Mouse (Mus musculus) frontal cortex, adult (tissue): ENCODE data around the gene Spem1.
"Not testable (repeated sequence)": the region's sequence is repeated elsewhere in the genome, so short reads cannot be mapped to it uniquely, and the experiment has no call there.

Experiments used
- ATAC-seq: cut with Nextera tagmentation; 2 replicates; pipeline ENCODE4 v1.9.2; 2017; ENCODE audit warnings: mild to moderate bottlenecking, moderate library complexity, mixed read lengths; ENCODE audit not compliant: low TSS enrichment

Spem1 gene

DNA sequence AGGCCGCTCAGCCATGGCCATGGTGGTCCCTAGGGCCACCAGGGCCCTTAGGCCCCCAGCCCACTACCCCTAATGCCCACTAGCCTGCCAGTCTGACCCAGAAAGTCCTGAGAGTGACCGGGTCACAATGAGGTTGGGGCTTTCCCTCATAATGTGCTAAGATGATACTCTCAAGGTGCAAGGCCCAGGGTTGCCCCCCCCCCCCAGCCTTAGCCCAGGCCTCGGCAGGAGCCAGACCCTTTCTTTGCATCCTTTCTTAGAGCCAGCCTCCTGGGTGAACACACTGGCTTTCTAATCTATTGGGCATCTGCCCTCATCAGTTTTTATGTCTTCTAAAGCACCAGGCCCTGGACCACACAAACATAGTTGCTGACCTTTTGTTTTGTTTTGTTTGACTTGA lies at the start of gene Spem1:
Gene Spem1, minus strand, starts transcription at position 101 of the 400 bp plus-strand sequence.
- ATAC-seq, result no peak

DNA sequence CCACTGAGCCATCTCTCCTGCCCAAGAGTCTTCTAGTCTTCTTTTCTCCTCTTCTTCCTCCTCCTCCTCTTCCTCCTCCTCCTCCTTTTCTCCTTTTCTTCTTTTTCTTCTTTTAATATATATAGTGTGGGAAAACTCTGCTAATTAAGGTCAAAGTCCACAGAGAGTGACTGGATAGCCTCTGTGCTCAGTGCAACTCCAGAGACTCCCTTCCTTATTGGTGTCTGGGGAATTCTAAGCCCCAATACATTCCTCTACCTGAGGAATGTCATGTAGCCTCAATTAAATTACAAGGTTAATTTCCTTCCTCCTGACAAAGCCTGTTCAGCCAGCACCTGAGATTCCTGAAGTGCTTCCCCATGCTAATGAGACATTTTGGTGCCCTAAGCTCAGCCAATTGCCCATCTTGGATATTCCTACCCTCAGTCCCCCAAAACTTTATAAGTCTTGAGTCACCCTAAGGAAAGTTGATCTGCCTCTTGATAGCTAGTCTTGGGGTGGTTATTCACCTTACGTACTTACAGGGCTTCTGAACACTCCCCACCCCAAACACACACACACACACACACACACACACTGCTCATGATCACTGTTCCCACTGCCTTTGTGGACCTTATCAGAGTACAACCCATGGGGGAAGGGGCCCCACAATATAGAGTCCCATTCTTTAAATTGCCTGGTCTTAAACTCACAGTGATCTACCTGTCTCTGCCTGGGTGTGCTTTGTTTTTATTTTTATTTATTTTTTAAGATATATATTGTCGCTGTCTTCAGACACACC lies 48.5 kb upstream of the Spem1 start:
- ATAC-seq, result no peak

DNA sequence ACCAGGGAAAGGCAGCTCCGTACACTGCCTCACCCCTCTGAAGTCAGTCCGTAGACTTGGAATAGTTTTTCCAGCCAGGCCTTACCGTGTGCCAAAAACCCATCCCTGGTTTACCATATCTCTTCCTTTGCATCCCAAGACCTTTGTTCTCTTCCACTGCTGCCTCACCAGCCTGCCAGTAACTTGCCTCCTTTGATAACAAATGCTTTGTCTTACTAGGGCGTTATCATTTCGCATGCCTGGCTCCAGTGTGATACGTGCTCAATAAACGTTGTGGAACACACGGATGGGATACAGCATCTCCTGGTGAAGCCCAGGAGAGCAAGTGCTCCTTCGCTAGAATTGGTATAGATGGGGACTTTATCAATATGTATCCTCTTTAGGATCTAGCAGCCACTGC lies 45.4 kb upstream of the Spem1 start:
- no peak for ATAC-seq

DNA sequence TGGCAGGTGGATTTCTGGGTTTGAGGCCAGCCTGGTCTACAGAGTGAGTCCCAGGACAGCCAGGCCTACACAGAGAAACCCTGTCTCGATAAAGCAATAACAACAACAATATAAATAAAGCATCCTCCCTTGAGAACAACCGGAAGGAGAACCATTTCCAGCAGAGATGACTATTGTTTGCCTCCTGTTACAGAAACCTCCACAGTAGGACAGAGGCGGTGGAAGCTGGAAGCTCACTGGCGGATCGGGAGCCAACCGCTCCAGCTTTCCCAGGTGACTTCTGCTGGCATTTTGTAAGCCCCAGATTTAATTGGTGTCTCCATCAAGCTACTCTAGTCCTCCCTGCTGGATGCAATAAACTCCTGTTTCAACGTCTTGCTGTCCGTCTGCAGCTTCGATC lies 43.6 kb upstream of the Spem1 start:
- ATAC-seq, result no peak

DNA sequence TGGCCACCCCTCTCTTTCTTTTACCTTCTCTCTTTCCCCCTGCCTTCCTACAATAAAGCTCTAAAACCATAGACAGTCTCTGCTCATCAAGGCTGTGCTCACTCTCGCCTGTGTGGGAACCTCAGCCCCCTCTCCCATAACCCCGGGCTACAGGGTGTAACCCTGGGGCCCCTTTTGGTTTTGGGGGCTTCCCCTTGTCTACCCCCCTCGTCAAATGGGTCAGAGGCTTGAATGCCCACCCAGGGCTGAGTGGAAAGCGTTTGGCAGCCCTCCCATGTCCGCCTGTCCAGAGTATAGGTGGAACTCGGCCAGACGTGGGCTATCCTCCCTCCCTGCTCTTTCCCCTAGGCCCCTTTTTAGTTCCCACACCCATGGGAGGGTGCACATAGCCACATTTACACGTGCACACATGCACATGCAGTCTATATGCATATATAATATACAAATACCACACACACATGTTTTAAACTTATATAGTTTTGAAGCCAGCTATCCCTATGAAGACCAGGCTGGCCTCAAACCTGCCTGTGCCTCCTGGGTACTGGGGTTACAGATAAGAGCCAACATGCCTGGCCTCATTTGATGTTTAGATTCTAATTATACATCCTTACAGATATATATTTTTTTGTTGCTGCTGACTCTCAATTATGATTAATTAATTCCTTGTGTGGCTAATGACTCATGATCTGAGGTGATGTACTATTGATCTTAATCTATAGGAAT lies 42.3 kb upstream of the Spem1 start:
- no peak for ATAC-seq

DNA sequence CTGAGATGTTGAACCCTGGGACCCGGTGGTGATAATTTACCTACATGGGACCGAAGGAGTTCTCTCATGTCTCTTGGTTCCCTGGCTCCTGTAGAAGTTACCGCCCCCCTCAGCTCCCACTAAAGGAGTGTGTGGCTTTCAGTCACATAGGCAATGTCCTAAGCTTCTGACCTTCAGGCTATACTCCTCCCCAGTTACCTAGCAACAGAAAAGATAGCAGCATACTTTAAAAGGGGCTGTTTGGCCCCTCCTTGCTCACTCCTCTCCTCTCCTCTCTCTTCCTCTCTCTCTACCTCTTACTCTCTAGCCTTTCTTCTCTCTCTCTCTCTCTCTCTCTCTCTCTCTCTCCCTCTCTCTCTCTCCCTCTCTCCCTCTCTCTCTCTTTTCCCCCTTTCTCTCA lies 41.7 kb upstream of the Spem1 start:
- ATAC-seq, result not testable (repeated sequence)

DNA sequence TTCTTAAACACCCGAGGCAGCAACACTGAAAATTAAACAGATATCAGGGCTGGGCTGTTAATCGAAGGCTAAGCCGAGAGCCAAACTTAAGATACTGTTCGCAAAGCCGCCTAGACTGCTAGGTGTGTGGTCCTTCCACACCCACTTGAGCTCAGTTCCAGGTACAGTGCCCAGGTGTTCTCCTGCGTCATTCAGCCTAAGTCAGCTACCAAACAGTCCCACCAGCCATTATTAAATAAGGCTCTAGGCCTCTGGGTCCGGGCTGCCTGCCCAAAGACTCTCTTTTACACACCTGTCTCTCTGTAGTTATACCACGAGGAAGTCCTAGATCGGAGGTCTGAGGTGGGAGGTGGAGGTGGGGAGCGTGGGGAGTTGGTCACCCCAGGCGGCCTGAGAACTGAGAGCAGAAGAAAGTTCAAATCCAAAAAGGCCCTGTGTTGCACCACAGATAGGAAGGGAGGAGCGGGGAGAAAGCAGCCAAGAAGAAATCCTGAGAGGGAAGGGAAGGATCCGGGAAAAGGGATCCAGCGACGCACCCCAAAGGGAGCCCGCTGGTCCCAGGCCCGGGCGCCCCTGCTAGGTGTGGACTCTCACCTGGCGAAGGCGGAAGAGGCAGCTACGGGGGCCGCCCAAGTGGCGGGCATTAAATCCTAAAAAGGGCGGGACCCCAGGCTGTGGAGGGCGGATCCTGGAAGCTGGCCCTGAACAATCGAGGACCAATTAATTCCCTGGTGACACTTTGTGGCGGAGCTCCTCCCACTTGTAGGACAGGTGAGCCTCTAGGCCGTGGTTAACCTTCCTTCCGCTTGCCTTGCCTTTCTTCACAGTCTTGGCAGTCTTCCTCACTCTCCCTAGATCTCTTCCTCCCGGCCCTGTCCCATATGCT lies 36.4 kb upstream of the Spem1 start, which contains the start of gene Tnk1:
Gene Tnk1, minus strand, starts transcription at position 618 of the 886 bp plus-strand sequence.
- ATAC-seq, result no peak

DNA sequence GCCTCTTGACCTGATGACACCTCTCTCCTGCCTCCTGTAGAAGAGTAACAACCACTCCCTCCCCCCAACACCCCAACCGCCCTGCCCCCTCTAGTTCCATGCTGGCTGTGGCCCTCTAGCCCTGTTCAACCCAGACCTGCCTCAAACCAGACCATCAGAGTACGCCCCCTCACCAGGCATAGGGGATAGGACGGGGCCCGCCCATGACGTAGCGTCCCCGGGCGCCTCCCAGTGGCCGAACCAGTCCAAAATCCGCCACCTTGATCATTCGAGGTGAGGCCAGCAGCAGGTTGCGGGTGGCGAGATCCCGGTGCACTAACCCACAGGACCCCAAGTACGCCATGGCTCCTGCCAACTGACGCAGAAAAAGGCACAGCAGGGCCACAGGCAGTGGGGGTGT lies 33.4 kb upstream of the Spem1 start:
- no peak for ATAC-seq

DNA sequence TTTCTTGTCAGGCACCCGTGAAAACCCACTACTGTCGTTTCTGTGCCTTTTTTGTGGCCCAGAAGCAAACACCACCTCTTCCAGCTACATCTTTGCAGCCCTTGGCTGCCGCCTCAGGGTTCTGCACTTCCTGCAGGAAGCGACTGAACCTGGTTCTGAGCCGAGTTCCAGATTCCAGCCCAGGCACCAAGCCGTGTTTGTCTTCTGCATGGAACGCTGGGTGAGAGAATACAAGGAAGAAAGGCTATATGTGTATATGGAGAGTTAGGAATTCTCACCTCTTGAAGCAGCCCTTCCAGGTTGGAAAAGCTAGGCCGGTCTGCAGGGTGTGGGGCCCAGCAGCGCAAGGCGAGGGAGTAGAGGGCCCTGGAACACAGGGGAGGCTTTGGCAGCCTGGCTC lies 32.7 kb upstream of the Spem1 start:
- ATAC-seq, result no peak

DNA sequence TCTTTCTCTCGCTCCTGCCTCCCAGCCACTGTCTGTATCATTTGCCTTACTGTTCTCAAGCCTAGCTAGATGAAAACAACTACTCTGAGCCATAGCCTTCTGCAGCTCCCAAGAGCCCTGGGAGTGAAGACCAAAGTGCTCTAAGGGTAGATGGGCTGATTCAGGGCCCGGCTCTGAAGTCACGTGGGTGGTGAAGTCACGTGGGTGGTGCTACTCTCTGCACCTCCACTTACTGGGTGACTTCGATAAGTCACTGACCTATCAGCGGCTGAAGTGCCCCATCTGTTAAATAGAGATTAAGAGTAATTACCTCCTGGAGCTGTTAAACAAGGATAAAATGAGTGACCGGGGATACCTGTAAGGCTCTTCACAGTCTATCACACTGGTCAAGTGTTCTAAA lies 32.0 kb upstream of the Spem1 start:
- ATAC-seq, result no peak

DNA sequence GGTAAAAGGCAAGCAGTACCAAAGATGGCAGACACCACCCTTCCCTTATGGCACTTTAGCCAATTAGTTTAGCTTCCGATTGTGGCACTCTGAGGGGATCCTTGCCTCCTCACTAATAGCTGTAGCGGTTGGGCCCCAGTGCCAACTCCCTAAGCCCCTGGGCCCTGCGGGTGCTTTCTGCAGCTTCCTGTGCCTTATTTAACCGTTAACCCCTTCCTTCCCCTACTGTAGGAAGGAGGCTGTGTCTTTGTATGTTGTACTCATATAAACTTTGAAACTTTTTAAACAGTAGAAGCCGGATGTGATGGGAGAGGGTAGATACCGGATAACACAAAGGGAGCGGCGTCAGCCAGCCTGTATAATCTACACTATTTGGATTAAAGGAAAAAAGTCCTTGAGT lies 28.8 kb upstream of the Spem1 start:
- no peak for ATAC-seq

DNA sequence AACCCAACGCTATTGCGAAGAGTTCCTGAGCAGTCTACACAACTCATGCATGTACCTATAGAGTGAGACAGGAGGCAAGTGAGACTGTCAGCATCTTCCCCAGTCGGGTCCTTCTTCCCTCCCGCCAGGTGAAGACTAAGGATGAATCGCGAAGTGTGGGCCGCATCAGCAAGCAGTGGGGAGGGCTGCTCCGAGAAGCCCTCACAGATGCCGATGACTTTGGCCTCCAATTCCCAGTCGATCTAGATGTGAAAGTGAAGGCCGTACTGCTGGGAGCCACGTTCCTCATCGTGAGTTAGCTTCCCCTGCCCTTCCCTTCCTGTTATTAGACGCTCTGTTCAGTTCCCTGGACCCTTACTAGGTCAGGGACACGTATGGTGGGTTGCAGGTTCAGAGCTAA lies 27.9 kb upstream of the Spem1 start:
- ATAC-seq, result no peak

DNA sequence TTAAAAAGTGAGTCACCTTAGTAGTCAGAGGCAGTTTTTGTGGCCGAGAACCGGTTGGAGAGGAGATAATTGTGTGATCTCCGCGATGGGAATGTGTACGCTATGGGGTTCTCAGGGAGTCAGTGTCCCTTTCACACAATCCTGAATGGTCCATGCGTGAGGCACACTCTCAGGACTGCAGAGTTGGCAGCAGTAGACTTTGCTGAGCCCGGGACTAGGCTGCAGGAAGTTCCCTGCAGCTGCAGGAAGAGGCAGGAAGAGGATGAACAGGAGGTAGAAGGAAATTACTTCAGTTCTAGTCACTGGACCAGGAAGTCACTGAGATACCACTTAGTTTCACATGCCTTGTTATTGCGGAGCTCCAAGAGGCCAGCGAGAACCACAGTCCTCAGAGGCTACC lies 27.1 kb upstream of the Spem1 start:
- ATAC-seq, result no peak

DNA sequence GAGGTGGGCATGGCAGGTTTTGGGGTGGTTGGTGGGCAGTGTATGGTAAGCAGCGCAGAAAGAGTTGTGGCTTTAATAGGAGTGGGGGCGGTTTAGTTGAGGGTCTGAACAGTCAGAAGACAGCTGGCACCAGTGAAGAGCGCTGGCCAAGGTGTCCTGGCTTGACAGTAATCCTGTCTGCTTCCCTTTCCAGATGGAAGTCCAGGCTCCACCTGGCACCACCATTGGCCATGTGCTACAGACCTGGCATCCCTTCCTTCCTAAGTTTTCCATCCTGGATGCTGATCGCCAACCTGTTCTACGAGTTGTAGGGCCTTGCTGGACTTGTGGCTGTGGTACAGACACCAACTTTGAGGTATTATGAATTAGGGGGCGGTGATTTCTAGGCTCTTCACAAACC lies 26.0 kb upstream of the Spem1 start:
- ATAC-seq, result no peak

DNA sequence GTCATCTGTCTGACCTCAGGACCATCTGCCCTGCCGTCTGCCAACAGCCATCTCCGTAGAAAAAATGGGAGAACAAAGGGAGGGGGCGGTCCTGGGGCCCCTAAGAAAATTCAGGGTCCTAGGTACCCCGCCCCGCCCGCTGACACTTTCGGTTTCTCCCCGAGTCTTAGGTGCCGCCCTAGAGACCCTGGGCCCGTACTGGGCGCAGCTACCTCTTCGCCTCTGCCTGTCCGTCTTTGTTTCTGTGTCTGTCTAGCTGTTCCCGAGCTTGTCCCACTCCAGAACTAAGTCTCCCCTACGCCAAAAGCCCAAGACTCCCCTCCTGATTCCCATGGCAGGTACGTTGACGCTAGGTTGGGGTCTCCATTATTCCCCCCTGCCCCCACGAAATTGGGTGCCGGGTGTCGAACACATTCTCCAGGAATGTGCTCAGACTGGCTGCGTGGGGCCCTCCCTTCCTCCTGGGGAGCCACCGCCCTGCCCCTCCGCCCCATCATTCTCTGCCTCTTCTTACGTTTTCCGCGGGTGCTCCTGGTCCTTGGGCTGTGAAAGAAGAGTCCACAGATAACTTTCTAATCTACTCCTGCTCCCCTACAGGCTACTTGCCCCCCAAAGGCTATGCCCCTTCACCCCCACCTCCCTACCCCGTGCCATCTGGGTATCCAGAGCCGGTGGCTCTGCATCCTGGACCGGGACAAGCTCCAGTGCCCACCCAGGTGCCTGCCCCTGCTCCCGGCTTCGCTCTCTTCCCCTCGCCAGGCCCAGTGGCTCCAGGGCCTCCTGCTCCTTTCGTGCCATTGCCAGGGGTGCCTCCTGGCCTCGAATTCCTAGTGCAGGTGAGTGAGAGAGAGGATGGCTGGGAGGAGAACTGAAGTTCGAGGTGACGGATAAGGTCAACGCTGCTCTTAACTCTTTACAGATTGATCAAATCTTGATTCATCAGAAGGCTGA lies 25.0 kb upstream of the Spem1 start:
- ATAC-seq, result no peak

DNA sequence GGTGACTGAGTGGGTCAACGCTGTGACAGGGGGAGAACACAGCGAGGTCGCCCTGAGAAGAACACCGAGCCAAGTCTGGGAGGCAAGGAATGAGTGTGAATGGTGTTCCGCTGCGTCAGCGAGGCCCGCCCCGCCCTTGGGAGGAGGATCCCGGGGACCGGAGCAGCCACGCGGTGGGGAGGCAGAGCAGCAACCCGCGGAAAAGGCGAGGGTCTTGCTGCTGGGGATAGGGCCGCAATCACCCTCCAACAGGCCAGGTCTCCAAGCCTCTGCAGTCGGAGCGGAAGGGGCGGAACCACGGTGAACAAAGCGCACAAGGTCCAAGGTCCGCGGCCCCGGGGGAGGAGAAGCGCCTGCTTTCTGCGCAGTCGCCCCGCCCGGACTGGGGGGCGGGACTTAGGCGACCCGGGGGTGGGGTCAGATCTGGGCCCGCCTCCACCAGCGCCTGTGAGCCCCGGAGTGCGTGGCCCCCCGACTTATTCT lies 24.3 kb upstream of the Spem1 start, which contains the start of gene Plscr3:
Gene Plscr3, plus strand, starts transcription at position 179 of the 483 bp plus-strand sequence.
- ATAC-seq, result peak; percentile 86

DNA sequence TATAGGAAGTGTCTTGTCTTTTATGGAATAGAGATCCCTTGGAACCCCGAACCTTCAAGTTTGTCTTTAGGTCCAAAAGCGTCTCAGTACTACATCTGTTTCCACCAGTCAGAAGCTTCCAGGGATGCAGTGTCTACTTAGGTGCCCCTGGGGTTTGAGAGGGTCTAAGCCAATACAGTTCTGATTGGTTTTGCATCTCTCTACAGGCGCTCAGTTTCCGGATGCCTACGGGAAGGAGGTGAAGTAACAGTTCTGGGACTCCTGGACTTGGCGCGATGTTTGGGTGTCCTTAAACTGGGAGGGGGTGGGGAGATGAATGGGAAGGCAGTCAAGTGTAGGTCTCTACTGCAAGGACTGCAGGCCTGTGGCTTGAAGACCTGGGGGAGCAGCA lies 16.7 kb upstream of the Spem1 start:
- ATAC-seq, result no peak; the same call in 1 of the 2 replicates

DNA sequence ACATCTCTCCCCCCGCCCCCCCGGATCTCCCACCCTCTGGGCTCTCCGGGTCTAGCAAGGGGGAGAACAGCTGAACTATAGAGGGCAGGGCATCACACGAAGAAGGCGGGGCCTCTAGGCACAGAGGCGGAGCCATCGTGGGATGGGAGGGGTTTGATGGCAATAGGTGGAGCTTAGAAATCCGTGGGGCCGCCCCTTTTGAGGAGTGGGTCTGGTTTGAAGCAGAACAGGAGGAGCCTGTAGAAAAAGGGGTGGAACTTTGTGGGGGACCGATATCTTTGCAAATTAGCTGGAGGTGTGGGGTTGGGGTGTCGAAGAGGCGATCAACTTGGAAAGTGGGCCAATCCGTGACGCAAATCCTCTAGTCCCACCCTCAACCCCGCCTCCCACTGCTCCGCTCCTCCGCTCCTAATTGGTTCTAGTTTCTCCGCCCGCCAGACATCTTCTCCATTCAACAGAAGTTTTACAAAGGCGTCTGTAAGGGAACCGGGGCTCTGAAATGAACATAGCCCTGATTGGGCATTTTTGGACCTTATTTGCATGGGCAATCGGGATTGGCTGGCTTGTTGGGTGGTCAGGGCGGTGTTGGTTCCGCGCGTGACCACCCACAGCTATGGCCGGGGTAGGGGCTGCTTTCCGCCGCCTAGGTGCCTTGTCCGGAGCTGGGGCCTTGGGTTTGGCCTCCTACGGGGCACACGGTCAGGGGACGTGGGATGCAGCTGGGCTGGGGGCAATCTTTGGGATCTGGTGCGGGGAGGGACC lies 16.2 kb upstream of the Spem1 start, which contains the start of gene Tmem256:
Gene Tmem256, plus strand, starts transcription at position 563 of the 762 bp plus-strand sequence.
- peak; percentile 92 for ATAC-seq

DNA sequence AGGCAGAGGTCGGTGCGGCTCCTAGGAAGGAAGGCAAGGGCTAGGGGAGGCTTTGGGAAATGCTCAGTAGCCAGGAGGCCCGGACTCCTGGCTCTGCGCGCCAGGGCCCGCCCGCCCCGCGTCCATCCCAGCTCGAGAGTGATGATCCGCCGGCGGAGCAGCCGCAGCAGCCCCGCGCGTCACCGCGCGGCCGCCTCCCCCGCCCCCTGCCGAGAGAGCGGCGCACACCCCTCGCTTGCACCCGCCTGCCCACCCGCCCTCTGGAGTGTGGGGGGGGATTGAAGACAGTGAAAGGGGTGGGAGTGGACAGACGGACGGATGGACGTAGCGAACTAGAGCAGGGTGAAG lies 15.6 kb upstream of the Spem1 start, which contains the start of gene Nlgn2:
Gene Nlgn2, minus strand, starts transcription at position 181 of the 348 bp plus-strand sequence.
- peak; percentile 48 for ATAC-seq
